Mouse (Mus musculus) layer of hippocampus, adult 9-10 months (tissue): Measurements from ENCODE around the gene Tph1.

Experiments
- DNase-seq: peaks from one replicate; pipeline ENCODE4 v3.0.0; 2022; ENCODE audit warnings: low spot score

Tph1 gene

DNA sequence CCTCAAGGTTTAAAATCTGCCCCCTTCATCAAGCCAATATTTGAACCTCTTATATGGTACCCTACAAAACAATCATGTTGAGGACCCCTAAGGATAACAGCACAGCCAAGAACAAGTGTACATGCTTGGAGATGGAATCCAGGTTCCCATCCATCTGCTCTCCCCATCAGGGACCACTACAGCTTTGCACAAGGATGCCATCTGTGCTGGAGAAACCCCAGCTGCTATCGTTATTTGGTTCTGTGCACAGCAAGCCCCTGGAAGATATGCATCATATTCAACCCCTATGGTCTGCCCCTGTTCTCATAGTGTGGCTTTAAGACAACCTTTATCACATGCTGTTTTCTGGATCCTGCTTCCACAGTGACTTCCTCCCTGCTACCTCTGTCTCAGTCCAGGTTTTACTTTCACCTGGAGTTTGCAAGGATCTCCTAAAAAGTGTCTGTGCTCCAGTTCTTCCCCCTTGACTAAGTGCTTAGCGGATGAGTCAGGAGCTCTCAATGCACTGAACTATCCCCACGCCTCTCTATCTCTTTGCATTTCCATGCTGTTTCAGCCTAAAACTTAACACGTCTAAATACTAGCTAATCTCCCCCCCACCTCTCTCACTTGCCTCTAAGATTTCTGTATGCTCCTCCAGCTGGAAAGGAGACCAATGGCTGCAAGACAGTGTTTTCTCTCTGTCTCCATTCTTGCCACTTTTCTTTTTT lies 23.8 kb downstream of the Tph1 start:
- no peak for DNase-seq

DNA sequence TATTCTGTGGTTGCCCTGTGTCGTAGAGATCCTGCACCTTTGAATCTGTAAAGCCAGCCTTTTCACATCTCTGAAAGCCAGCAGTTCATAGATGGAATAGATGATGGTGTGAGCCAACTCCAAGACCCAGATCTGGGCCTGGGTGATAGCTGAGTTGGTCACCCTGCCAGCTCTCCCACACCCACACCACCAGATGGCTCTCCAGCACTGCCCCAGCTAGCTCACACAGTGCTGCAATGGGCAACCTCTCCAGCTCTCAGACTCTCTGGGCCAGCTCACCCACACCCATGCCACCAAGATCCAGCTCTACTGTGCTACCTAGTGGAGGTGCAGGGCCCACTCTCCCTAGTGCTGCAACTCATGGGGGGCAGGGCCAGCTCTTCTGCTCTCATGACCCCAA lies 29.2 kb downstream of the Tph1 start:
- DNase-seq = no peak

GRCm38 (mm10) chr7:46640062-46640461 lies 32.3 kb downstream of the Tph1 start:
- no peak for DNase-seq

- no peak for DNase-seq
These were observed 32.7 kb downstream of the Tph1 start, which contains the start of gene Sergef for GRCm38 (mm10) chr7:46639692-46640031. Sergef (minus strand) TSS chr7:46639807.

DNA sequence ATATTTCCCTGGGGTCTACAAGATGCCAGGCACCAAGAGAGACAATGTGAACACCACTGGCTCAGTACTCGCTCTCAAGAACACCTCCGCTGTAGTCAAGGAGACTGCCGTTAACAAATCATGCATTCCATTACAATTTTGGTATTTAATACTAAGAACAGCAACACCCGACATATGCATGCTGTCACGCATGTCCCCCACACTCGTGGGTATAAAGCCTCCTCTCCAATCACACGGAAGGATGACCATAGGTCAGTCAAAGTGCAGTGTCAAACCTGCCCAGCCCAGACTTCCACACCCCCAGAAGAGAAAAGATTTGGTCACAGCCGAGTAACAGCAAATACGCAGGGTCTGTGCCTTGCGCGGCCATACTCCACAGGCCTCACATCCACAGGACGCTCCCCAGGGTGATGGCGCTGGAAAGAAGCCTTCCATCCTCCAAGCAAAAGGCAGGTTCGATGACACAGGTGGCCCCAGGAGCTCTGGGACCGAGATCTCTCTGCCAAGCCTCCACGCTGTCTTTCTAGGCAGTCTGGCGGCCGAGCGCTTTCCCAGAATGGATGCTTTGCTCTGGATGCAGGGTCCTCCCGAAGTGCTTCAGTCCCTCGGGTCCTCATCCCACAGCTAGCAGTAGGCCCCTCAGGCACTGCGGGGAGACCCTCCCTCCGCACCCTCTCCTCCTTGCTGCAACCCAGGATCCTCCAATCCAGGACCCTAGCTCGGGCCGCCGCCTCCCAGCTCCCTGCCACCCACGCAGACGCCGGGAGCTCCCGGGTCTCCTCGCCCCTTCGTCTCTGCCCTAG lies 33.2 kb downstream of the Tph1 start:
- no peak for DNase-seq

- no peak for DNase-seq
These were observed 43.9 kb downstream of the Tph1 start for GRCm38 (mm10) chr7:46628375-46628975.

GRCm38 (mm10) chr7:46623979-46624378 lies 48.4 kb downstream of the Tph1 start:
- no peak for DNase-seq

DNA sequence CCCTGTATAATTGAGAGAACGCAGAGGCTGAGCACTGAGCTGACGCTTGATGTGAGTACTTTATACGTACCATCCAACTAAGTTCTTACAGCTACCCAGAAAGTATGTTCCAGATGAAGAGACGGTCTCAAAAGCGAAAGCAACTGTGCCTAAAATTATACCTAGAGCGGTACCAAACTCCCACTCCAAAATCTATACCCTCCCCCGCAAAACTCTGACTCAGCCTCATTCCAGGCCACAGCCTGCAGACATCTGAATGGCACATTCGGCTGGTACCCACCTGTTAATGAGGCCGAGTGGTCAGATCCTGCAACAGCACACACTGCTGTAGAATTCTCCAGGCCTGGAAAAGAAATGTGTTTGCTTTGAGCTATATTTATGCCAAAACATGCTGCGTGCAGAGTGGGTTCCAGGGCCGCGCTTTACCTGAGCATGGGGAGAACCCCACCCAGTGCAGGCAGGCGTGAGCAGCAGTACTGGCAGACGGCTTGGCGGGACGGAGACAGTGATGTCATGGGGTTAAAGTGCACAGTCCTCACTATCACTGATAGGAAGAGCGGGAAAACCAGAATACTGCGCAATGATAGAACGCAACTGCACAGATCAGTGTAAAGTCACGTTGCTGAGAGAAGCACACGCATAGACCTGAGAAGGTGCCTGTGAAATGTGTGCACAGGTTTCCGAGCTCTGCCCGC lies 53.8 kb downstream of the Tph1 start:
- no peak for DNase-seq

DNA sequence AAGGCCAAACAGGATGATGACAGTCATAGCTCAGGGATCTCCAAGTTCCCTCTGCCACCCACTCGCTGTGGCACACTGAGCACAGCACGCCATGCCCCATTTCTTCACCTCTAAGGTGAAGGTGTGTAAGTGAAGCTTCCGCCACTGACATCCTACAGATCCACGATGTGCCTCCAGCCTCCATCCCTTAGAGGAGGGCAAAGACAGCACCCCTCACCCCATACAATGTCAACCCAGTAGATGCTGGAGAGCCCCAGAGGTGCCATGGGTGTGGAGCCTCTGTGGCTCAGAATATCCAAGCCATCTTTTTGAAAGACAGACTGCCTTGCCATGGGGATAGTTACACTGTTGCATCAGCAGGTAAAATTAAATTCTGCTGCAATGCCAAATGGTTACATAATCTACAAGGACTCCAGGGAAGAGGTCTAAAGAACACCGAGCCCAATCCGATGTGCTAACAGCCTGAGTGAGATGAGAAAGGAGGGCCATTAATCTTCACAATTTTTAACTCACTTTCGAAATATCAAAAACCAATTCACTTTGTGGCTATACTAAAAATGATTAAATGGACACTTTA lies 55.8 kb downstream of the Tph1 start:
- no peak for DNase-seq

DNA sequence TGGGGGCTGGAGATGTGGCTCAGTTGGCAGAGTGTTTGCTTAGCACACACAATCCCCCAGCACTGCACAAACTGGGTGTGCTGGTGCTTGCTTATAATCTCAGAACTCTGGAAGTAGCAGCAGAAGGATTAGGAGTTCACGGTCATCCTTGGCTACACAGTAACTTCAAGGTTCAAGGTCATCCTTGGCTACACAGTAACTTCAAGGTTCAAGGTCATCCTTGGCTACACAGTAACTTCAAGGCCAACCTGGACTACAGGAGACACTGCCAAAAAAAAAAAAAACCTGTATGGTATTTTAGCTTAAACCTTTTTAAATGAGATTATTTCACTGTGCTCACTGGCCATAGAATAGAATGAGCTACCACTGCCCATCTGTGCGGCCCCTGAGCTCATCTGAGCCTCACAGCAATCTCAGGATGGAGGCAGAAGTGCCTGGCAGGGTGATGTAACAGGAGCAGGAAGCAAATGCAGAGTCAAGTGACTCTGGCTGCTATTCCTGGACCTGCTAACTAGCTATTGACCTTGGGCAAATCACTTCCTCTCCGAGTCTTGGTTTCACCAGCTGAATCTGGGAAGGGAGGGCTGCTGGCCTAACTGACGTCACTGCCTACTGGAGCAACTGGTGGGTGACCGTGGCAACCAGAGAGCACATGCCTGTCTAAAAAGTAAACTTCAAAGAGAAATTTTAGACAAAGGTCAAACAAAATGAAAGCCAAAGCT lies 56.9 kb downstream of the Tph1 start:
- DNase-seq = no peak

DNA sequence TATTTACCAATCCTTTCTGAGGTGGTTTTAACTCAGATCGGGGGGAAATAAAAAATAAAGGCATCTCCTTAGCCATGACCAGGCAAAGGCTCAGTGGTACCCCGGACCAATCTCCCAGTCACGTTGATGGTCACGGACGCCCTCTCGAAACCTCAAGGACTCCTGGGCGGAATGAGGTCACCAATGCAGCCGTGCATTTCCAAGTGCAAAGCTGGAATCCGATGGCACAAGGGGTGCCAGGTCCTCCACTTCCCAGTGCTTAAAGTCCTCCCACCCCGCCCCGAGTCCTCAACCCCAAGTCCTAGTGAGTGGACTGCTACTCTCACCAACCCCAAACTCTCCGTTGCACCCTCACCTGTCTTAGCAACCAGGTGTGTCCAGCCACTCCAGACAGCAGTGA lies 58.1 kb downstream of the Tph1 start:
- no peak for DNase-seq

DNA sequence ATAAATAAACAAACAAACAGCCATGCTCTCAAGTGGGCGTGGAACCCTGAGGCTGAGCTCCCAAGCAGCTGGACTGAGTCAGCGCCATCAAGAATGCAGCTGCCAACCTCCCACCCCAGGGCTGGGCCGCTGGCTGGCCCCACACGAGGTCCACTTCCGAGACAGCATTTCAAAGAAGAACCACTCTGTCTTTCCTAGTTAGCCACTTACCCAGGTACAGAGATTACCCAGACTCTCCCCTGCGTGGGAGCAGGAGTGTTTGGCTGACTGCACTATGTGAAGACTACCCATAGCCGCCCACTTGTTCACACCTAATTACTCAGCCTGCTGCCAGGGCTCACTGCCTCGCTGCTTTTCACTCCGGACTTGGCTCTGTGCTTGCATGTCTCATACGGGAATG lies 59.2 kb downstream of the Tph1 start:
- DNase-seq = no peak

- no peak for DNase-seq
These were observed 59.9 kb downstream of the Tph1 start for GRCm38 (mm10) chr7:46612421-46612937.

DNA sequence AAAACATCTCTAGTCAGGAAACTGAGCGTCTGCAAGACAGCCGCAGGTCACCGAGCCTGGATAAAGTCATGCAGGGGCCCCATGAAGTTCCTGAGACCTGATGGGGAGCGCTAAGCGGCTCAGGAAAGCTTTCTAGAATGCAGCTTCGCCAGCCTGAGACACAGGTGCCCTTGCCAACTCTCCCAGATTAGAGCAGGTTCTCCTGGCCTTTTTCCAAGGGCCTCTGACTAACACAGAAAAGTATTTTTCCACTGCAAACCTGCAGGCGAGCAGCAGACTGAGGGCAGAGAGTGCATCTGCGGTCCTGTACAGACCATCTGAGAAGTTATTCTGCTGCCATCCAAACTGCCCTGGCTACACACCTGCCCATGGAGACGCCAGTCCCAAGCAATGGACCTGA lies 60.4 kb downstream of the Tph1 start:
- DNase-seq = no peak

- no peak for DNase-seq
These were observed 63.0 kb downstream of the Tph1 start for GRCm38 (mm10) chr7:46609317-46609716.

DNA sequence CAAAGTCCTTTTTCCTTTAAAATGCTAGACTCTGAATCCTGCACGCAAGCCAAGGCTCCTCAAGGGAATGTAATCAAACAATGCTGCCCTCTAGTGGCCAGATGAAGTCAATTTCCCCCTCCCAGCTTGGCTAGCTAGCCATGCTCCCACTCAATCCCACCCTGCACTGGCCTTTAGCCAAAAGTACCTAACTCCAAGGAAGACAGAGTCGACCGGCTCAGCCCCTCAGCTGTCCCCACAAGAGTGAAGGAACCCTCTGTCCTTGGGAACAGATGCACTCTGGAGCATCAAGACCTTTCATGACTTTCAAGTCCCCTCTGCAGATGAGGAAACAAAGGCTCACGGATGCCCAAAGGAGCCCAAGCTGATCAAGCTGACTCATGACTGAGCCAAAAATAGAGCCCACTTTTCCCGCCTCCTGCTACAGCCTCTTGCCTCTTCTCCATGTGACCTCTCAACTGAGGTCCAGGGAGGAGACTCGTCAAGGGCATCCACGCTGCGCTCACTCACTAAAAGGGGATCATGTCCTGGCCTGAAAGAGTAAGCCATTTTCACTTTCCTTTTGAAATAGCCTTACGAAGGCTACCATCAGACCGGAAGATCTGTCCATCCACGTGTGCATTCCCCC lies 64.8 kb downstream of the Tph1 start:
- no peak for DNase-seq

GRCm38 (mm10) chr7:46607031-46607426 lies 65.3 kb downstream of the Tph1 start:
- DNase-seq = no peak

- DNase-seq = peak; percentile 61
These were observed 65.8 kb downstream of the Tph1 start for GRCm38 (mm10) chr7:46606391-46607030.

GRCm38 (mm10) chr7:46603051-46603450 lies 69.3 kb downstream of the Tph1 start:
- no peak for DNase-seq

DNA sequence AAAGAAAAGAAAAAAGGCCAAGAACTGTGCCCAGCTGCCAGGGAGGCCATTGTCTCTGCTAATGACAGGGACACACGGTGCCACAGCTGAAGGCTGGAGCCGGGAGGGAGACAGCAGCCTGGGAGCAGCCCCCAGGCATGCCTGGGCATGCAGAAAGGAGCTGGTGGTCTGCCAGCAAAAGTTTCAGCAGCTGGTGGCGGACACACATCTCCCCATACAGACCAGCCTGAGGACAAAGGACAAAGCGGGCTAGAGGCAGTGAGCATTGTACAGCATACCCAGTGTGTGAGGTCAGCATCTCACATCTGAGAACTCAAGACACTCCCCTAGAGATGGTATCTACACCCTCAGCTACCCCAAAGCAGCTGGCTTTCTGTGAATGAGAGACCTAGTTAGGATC lies 70.3 kb downstream of the Tph1 start:
- DNase-seq = no peak
